Mouse (Mus musculus): ENCODE results near the gene Fabp7. TPM values are rescaled to one million over a fixed set of nuclear protein-coding genes. Genes with fewer than 3 reads are reported as not detected.

The Fabp7 gene
- total RNA-seq (2021) = 100 to 1,000 TPM; 606 to 635 TPM
- long read RNA-seq, transcript Fabp7-201 (4 exons, 804 nt) = major isoform, 1,196 of 1,232 reads
- long read RNA-seq, partial matches to known transcripts = 19 of 1,232 reads
- long read RNA-seq, other reads (novel, unspliced or antisense) = 16 of 1,232 reads

DNA sequence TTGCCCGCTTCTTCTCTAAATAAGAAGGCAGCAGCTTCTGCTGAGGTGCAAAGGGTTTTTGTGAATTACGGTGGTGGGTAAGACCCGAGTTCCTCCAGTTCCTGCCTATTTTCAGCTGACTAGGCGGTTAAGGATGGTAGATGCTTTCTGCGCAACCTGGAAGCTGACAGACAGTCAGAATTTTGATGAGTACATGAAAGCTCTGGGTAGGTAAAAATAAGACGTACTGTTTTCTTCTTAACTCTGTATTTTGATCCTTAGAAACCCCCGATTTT lies at the start of gene Fabp7:
Fabp7 (plus strand) TSS at position 6 of the 275 bp plus-strand sequence.
- DNase-seq (ENCODE audit: low spot score in 2 of 2) = no peak

DNA sequence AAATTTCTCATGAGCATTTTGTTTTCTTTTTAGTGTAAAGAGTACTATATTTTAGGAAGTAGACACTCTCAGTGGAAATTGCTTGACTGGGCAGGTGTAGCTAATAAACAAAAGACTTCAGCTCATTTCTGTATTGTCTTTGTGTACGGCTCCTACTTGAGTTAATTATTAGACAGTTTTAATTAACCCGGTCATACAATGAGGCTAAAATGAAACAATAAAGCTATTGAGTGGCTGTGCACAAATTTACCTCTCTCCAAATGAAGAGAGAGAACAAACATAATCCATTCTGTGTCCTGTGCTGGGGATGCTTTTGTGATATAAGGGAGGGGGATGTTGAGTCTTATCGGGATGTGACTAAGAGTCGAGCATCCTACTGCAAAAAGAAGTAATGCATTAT lies 43.9 kb upstream of the Fabp7 start:
- DNase-seq (ENCODE audit: low spot score in 2 of 2) = no peak

DNA sequence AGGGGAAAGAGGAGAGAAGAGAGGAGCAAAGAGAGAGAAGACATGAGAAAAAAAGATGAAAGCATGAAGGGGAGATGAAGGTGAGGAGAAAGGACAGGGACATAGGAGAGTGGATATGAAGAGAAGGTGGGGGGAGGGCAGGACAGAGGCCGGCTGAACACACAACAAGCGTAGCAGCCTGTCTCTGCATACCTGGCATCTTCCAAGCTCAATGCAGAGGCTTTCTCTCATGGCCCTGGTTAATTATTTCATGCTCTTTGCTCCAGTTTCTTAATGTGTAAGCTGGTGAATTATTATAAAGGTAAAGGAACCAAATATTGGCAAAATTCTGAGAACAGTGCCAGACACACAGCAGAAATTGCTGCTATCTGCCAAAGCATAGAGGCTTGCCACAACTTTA lies 43.3 kb upstream of the Fabp7 start:
- DNase-seq (ENCODE audit: low spot score in 2 of 2) = no peak

DNA sequence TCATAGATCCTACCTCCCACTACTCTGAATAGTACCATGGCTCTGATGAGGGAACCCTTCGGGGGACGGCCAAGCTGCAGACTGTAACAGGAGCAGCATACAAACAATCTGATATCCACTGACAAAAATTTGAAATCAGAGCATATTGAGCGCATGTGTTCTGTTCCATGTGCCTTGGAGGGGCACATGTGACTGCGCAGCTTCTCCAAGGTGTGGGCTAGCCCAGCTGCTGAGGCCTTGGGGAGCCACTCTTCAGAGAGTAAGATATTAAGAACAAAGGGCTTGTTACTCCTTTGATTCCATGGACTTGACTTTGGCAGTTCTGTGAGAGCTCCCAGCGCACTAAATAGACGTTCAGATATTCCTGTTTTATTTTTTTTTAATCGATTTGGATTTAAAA lies 41.6 kb upstream of the Fabp7 start:
- peak; percentile 9 to 17 for DNase-seq (ENCODE audit: low spot score in 2 of 2)

GRCm38 (mm10) chr10:57743606-57744016 lies 41.1 kb upstream of the Fabp7 start:
- peak; percentile 43 to 64 for DNase-seq (ENCODE audit: low spot score in 2 of 2)

GRCm38 (mm10) chr10:57744128-57744765 lies 40.4 kb upstream of the Fabp7 start:
- peak; percentile 11 to 33 for DNase-seq (ENCODE audit: low spot score in 2 of 2)

DNA sequence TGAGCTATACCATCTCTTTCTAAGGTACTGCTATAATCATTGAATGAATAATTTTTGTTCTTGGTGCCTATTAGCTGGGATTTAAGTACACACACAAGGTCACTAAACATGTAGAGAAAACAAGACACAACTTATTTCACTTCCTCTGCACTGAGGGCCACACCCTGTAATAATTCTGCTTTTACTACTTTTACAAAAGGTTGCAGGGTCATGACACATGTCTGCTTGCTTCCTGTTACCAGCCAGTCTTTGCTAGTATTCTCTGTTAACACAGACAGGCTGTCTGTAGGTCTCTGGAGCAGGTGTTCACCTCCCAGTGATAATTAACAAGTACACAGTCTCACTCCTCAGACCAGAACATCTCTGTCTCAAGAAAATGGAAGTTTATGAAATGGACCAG lies 39.2 kb upstream of the Fabp7 start:
- no peak for DNase-seq (ENCODE audit: low spot score in 2 of 2)

DNA sequence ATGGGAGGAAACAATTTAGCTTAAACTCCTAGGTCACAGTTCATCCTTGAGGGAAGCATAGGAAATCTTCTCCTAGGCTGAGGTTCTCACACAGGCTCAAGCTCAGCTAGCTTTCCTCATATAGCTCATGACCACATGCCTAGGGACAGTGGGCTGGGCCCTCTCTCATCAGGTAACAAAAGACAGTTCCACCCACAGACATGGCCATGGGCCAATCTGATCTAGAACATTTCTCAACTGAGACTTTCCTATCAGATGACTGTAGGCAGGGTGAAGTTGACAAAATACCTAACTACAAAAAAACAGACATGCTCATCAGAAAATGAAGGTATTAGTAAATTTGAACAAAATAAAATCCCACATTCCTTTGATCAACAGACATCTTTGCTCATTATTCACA lies 37.6 kb upstream of the Fabp7 start:
- no peak for DNase-seq (ENCODE audit: low spot score in 2 of 2)

GRCm38 (mm10) chr10:57753343-57753742 lies 31.3 kb upstream of the Fabp7 start:
- no peak for DNase-seq (ENCODE audit: low spot score in 2 of 2)

DNA sequence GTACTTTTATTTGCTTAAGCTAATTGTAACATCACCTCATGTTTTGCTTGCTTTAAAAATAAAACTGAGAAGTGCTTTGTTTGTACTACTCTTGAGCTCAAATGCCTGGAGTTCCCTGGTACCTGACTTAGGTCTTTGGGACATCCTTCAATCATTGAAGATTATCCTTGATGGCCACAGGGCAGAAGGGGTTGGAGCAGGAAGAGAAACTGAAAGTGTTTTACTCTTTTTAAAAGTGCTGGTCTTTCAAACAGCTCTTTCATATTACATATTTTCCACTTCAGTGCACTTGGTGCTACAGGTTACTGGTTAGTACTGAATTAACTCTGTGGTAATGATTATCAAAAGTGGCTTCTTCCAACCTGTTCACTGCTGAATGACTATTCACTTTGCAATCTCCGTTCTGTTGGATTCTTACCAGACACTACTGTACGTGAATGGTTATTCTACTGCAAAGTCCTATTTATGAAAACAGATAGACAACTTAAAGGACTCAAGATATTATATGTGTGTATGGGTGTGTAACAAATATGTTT lies 29.4 kb upstream of the Fabp7 start:
- no peak for DNase-seq (ENCODE audit: low spot score in 2 of 2)

- no peak for DNase-seq (ENCODE audit: low spot score in 2 of 2)
Measured at GRCm38 (mm10) chr10:57758999-57759398, 25.7 kb upstream of the Fabp7 start.

- DNase-seq (ENCODE audit: low spot score in 2 of 2) = no peak
Measured at GRCm38 (mm10) chr10:57760694-57761093, 24.0 kb upstream of the Fabp7 start.

- no peak for DNase-seq (ENCODE audit: low spot score in 2 of 2)
Measured at GRCm38 (mm10) chr10:57763044-57763443, 21.6 kb upstream of the Fabp7 start.

DNA sequence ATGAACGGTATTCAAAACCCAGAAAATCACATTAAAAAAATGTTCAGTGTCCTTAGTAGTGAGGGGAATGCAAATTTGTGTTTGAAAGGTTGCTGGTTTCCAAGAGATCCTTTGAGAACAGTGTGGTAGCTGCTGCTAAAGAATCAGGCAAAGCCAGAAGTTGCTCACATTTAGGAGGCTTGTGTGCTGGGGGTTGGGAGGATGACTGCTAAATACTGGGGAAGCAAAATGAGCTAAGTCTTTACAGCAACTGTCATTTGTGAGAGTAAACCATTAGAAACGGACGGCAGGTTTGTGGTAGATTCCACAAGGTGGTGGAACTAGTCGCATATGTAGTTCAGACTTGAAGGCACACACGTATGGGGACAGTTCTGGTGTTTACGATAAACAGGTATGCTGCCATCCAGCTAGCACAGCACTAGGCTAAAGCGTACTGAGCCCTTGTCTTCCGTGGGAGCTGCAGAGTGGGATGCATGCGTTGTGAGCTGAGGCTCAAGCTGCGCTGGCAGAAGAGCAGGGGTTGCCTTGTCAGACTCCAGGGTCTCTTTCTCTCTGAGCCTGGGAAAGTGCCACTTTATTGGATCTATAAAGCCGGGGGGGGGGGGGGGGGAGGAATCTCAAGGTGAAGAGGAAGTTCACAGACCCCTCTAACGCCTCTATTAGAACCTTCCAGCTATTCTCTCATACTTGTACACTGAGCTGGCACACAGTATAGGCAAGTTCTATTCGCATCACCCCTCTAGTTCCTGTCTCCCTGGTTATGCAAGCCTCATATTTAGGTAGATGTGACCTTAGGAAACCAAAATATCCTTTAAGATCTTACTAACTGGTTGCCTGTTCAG lies 1.2 kb upstream of the Fabp7 start:
- peak; percentile 36 to 39 for DNase-seq (ENCODE audit: low spot score in 2 of 2)

GRCm38 (mm10) chr10:57784131-57784875 lies 378 bp upstream of the Fabp7 start:
- peak; percentile 84 to 88 for DNase-seq (ENCODE audit: low spot score in 2 of 2)

DNA sequence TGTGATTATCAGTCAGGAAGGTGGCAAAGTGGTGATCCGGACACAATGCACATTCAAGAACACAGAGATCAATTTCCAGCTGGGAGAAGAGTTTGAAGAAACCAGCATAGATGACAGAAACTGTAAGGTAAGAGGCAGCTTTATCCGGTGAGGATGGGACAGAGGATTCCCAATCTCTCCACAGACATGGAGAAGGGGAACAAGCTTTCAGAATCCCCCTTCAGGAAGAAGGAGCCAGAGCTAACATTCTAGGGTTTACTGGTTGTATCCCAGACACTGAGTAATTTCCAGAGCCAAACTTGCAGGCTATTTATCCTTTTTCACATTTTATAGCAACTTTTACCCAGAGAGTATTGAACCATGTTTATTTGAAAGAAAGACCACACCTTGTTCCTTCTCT lies 871 bp downstream of the Fabp7 start:
- DNase-seq (ENCODE audit: low spot score in 2 of 2) = no peak

DNA sequence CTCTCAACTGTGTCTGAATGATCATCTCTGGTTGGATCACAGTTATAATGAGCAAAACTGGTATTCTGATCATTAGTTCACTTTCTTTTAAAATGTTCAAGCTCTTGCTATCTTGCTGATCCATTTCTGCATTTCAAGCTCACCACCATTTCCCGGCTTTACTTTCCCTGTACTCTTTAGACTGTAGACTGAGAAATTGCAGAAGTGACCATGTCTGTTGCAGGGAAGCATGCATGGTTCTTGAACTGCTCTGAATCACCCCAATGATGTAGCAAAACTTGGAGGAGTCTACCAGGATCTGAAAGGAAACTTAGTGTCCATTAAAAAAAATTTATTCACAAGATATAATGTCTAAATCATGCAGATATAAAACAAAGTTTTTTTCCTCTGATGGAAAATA lies 8.3 kb downstream of the Fabp7 start:
- no peak for DNase-seq (ENCODE audit: low spot score in 2 of 2)

- DNase-seq (ENCODE audit: low spot score in 2 of 2) = no peak
Measured at GRCm38 (mm10) chr10:57794018-57794417, 9.3 kb downstream of the Fabp7 start, which contains the start of gene Smpdl3a. Smpdl3a (plus strand) TSS chr10:57794335.

DNA sequence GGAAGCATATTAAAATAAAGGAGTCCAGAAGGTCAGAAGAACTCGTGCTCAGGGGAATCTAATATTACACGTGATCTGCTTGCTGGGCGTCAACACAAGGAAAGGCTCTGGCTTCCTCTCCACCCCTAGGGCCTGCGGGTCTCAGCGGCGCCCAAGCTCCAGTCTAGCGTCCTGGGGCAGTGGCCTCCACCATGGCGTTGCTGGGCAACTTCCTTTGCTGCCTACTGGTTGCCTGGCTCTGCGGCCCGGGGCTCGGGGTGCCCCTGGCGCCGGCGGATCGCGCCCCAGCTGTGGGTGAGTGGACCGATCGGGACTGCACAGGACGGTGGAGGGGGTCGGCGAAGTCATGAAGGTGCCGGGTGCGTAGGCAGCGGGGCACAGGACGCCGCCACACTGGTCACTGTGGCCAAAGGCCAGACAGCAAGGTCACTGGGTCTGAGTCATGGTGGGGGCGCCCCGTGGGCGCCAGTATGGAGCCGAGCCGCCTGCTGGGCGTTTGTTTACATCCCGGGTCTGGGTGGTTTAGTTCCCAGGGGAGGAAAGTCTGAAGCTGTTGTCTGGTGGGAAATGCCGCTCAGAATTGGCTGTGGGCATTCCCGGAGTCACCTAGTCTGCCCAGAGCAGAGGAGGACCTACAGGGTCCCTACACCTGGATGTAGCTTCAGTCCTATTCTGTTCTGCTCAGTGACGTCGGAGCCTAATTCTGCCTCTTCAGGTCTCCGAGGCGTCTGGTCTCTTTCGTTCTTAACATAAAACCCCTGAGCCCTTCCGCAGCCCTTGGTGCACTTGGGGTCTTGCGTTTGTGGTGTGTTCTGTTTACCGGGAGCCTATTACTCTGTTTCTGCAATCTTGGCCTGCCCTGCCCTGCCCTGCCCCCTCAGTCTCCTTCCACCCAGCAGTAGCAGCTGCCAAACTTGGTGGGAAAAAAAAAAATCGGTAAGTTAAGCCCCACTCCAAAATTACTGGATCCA lies 10.1 kb downstream of the Fabp7 start:
- peak; percentile 46 to 51 for DNase-seq (ENCODE audit: low spot score in 2 of 2)

- DNase-seq (ENCODE audit: low spot score in 2 of 2) = no peak
Measured at GRCm38 (mm10) chr10:57795542-57795941, 10.9 kb downstream of the Fabp7 start.
